Mouse (Mus musculus) stomach, embryonic 14.5 days (tissue): ENCODE results near the gene Wdr19. TPM values are rescaled to one million over a fixed set of nuclear protein-coding genes. Genes with fewer than 3 reads are reported as not detected.

Experiments used
- ATAC-seq: fragments of 200-750 bp; cut with Nextera tagmentation; 2 replicates; pipeline ENCODE4 v1.8.0; 2017; ENCODE audit warnings: low read depth, moderate TSS enrichment; ENCODE audit not compliant: insufficient number of reproducible peaks, insufficient read depth, low FRiP score
- H3K27ac ChIP-seq: fragments of 300-500 bp; sonication (generic); 2 replicates; pipeline ENCODE4 v1.5.1; 2014; ENCODE audit warnings: mild to moderate bottlenecking, low read length, moderate library complexity, mixed read lengths
- H3K27me3 ChIP-seq: fragments of 300-500 bp; sonication (generic); 2 replicates; pipeline ENCODE4 v1.6.1; 2014; ENCODE audit warnings: low read length, control low read depth, mixed read lengths; ENCODE audit not compliant: control insufficient read depth, insufficient read depth
- H3K36me3 ChIP-seq: fragments of 300-500 bp; sonication (generic); 2 replicates; pipeline ENCODE4 v1.6.1; 2014; ENCODE audit warnings: mild to moderate bottlenecking, control low read depth, low read length, moderate library complexity, mixed read lengths; ENCODE audit not compliant: control insufficient read depth, insufficient read depth
- H3K4me1 ChIP-seq: fragments of 300-500 bp; sonication (generic); 2 replicates; pipeline ENCODE4 v1.6.1; 2014; ENCODE audit warnings: low read length, control low read depth, mixed read lengths; ENCODE audit not compliant: control insufficient read depth, insufficient read depth
- H3K4me2 ChIP-seq: fragments of 300-500 bp; sonication (generic); replicated peaks from 2 replicates; pipeline ENCODE4 v1.6.1; 2014; ENCODE audit warnings: low read depth, low read length, control low read depth
- H3K4me3 ChIP-seq: fragments of 300-500 bp; sonication (generic); 2 replicates; pipeline ENCODE4 v1.5.1; 2014; ENCODE audit warnings: low read depth, low read length, control low read depth
- H3K9ac ChIP-seq: fragments of 300-500 bp; sonication (generic); replicated peaks from 2 replicates; pipeline ENCODE4 v1.6.1; 2014; ENCODE audit warnings: low read depth, mild to moderate bottlenecking, control low read depth, low read length, moderate library complexity, mixed read lengths
- H3K9me3 ChIP-seq: fragments of 300-500 bp; sonication (generic); 2 replicates; pipeline ENCODE4 v1.6.1; 2016; ENCODE audit warnings: low read depth, low read length, control low read depth; ENCODE audit not compliant: control insufficient read depth
- WGBS: fragments of 180-500 bp; shearing (Covaris S2); extraction: QIAGEN DNeasy Blood & Tissue Kit; methylation state at CpG from one replicate; pipeline ENCODE4 v1.1.7; 2014; 5-methylcytosine and 5-hydroxymethylcytosine counted together
- polyA plus RNA-seq: library from polyadenylated mRNA; unstranded; fragments of >200 nt; fragmentation: Nextera tagmentation; extraction: Ambion mirVana; gene quantifications from 2 replicates; pipeline ENCODE4 v1.2.1, GENCODE M21; 2014

The Wdr19 gene
- polyA plus RNA-seq, 1 experiment from 2014 or later: 10.6 TPM

DNA sequence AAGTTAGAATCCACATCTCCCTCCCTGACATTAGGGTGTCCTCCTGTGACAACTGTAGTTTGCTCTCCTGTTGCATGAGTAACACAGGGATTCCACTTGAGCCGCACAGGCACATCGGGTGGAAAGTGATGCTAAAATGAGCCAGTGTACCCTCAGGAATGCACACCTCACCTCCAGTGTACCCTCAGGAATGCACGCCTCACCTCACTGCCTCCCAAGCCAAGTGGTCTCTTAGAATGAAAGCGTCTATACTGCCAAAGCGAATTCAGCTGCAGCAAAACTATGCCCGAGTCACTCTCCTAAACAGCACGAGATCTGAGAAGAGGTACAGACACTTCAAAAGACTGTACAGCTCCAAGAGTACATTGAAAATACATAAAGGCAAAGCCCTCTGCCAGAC, 21.5 kb downstream of the Wdr19 start:
- Histone ChIP-seq H3K4me3 (no peak overlapping the region), H3K9ac (no peak overlapping the region), H3K9me3 (no peaks in the 10 kb centered on the region), H3K27ac (no peak overlapping the region), H3K27me3 (no peaks in the 10 kb centered on the region), H3K4me2 (no peak overlapping the region), H3K36me3 (peaks cover 5% of the 10 kb centered on the region; the same call in 1 of the 2 replicates), H3K4me1 (no peaks in the 10 kb centered on the region)
- WGBS: 79% methylated on average over 7 of the region's 7 CpGs
- ATAC-seq: no peak

GRCm38 (mm10) chr5:65224056-65224455, 24.6 kb downstream of the Wdr19 start:
- no peak overlapping the region for H3K4me2 ChIP-seq
- no peaks in the 10 kb centered on the region for H3K9me3 ChIP-seq
- H3K27me3 ChIP-seq: no peaks in the 10 kb centered on the region
- H3K4me3 ChIP-seq: no peak overlapping the region
- WGBS: 79% methylated on average over 5 of the region's 5 CpGs
- H3K27ac ChIP-seq: no peak overlapping the region
- no peak overlapping the region for H3K9ac ChIP-seq
- peaks cover 8% of the 10 kb centered on the region; the same call in 1 of the 2 replicates for H3K36me3 ChIP-seq
- no peaks in the 10 kb centered on the region for H3K4me1 ChIP-seq
- no peak for ATAC-seq

- Histone ChIP-seq H3K4me1 (no peaks in the 10 kb centered on the region), H3K9me3 (no peaks in the 10 kb centered on the region), H3K9ac (no peak overlapping the region), H3K4me3 (no peak overlapping the region), H3K27me3 (no peaks in the 10 kb centered on the region), H3K4me2 (no peak overlapping the region), H3K27ac (no peak overlapping the region), H3K36me3 (peaks cover 6% of the 10 kb centered on the region; the same call in 1 of the 2 replicates)
- WGBS: 67% methylated on average over 12 of the region's 12 CpGs
- no peak for ATAC-seq
Measured at GRCm38 (mm10) chr5:65231289-65232003, 31.9 kb downstream of the Wdr19 start.

DNA sequence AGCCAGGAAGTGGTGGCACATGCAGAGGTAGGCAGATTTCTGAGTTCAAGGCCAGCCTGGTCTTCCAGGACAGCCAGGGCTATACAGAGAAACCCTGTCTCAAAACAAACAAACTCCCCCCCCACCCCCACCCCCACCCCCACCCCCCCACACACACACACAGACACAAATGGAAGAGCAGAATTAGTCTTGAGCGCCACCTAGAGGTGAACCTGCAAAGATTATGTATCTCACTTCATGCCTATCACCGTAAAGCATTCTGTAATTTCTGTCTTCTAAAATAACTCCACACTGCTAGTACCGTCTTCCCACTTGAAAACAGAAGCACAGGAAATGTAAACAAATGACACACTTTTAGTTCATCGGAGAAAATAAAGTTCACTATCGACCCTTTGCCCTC, 43.2 kb downstream of the Wdr19 start:
- Histone ChIP-seq H3K9me3 (no peaks in the 10 kb centered on the region), H3K27me3 (no peaks in the 10 kb centered on the region), H3K27ac (no peak overlapping the region), H3K4me1 (no peaks in the 10 kb centered on the region), H3K9ac (no peak overlapping the region), H3K36me3 (no peaks in the 10 kb centered on the region; the same call in 1 of the 2 replicates), H3K4me2 (no peak overlapping the region), H3K4me3 (no peak overlapping the region)
- ATAC-seq: no peak
- 48% methylated on average over 5 of the region's 5 CpGs for WGBS

GRCm38 (mm10) chr5:65247296-65247695, 47.8 kb downstream of the Wdr19 start:
- H3K4me3 ChIP-seq: no peak overlapping the region
- WGBS: 84% methylated on average over 3 of the region's 3 CpGs
- no peak overlapping the region for H3K9ac ChIP-seq
- no peaks in the 10 kb centered on the region for H3K4me1 ChIP-seq
- no peak for ATAC-seq
- H3K9me3 ChIP-seq: no peaks in the 10 kb centered on the region
- H3K27ac ChIP-seq: no peak overlapping the region
- no peaks in the 10 kb centered on the region for H3K36me3 ChIP-seq
- no peaks in the 10 kb centered on the region for H3K27me3 ChIP-seq
- H3K4me2 ChIP-seq: no peak overlapping the region

DNA sequence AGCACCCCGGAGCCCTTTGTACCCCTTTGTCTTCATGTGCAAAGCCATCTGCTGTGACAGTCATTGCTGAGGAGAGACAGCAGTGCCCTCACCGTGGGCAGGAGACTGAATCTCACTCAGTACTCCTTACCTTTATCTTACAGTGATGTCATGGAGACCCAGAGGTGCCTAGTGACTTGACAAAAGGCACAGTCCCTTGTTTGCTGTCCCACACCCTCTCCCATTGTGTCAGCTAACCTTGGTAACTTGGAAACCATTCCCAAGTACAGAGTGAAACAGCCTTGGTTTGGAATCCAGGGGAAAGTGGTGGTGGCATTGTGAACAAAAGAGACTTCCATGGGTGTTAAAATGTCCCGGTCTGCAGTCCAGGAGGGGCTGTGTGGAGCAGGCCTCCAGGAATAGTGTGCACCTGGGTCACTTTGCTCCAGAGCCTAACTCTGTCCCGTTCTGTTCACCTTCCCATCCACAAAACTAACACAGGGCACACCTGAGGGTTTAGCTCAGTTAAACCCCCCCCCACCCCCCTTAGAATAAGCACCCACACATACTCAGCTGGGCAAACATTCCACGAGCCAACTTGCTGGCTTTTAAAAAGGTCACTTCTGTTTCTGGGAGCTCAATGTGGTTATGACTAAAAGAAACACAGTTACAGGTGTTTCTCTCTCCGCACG, 50.8 kb downstream of the Wdr19 start:
- ATAC-seq: peak; percentile 49; the same call in 1 of the 2 replicates
- no peaks in the 10 kb centered on the region for H3K4me1 ChIP-seq
- WGBS: 72% methylated on average over 7 of the region's 7 CpGs
- no peak overlapping the region for H3K27ac ChIP-seq
- no peak overlapping the region for H3K9ac ChIP-seq
- H3K27me3 ChIP-seq: no peaks in the 10 kb centered on the region
- H3K9me3 ChIP-seq: no peaks in the 10 kb centered on the region
- H3K4me2 ChIP-seq: no peak overlapping the region
- no peaks in the 10 kb centered on the region for H3K36me3 ChIP-seq
- H3K4me3 ChIP-seq: no peak overlapping the region

DNA sequence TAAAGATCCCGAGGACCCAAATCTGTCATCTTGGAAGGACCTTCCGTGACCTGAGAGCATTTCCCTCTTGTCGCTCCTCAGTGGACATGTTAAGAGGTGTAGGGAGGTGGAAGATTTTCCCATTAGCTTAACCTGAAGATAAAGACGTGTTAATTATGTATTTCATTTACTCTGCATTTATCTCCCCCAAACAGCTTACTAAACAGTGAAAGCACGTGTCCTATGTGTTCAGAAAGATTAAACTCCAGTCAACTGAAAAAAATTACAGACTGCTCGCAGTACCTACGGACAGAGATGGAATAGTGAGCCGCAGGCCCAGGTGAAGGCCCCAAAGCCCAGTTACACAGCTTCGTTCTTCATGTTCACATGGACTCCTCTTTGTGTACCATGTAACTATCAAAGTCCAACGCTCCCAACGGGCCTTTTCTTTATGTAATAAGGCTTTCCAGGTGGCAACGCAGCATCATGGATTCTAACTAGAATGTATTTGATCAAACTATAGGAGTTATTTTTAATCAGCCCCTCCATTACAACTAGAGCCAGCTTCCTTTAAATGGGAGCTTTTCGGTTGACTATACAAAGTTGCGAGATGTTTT, 58.5 kb downstream of the Wdr19 start:
- no peak for ATAC-seq
- Histone ChIP-seq H3K4me1 (no peaks in the 10 kb centered on the region), H3K36me3 (peaks cover 35% of the 10 kb centered on the region), H3K27me3 (no peaks in the 10 kb centered on the region), H3K27ac (no peak overlapping the region), H3K9ac (no peak overlapping the region), H3K4me3 (no peak overlapping the region), H3K9me3 (no peaks in the 10 kb centered on the region), H3K4me2 (no peak overlapping the region)
- WGBS: 89% methylated on average over 14 of the region's 14 CpGs

GRCm38 (mm10) chr5:65273966-65274365, 74.5 kb downstream of the Wdr19 start:
- no peak for ATAC-seq
- peaks cover 50% of the 10 kb centered on the region for H3K36me3 ChIP-seq
- H3K9me3 ChIP-seq: no peaks in the 10 kb centered on the region
- 79% methylated on average over 3 of the region's 3 CpGs for WGBS
- no peak overlapping the region for H3K9ac ChIP-seq
- no peaks in the 10 kb centered on the region for H3K4me1 ChIP-seq
- H3K27me3 ChIP-seq: no peaks in the 10 kb centered on the region
- H3K4me3 ChIP-seq: no peak overlapping the region
- H3K27ac ChIP-seq: no peak overlapping the region
- no peak overlapping the region for H3K4me2 ChIP-seq
